Mouse (Mus musculus) myocyte (in vitro differentiated cells): ENCODE measurements around the gene Mrpl4.
"Not testable (repeated sequence)": the region's sequence is repeated elsewhere in the genome, so short reads cannot be mapped to it uniquely, and the experiment has no call there.

Experiments
- CEBPB ChIP-seq: IDR thresholded peaks from 2 replicates; pipeline ENCODE4 v1.6.1; 2011; ENCODE audit warnings: mild to moderate bottlenecking, moderate library complexity; ENCODE audit not compliant: poor library complexity, insufficient read depth, severe bottlenecking
- MYOD1 ChIP-seq, 3 experiments: IDR thresholded peaks; one replicate each; pipeline ENCODE4 v1.6.1; 2011; ENCODE audit warnings: control low read depth in 2 of 3, low read depth in 2 of 3, mild to moderate bottlenecking in 2 of 3, moderate library complexity in 1 of 3; ENCODE audit not compliant: insufficient read length in 2 of 3, control insufficient read depth in 1 of 3
- MYOG ChIP-seq, 3 experiments: IDR thresholded peaks; one replicate each; pipeline ENCODE4 v1.6.1; 2011; ENCODE audit warnings: control low read depth in 2 of 3, low read depth in 2 of 3, mild to moderate bottlenecking in 2 of 3; ENCODE audit not compliant: insufficient read length in 2 of 3, control insufficient read depth in 1 of 3, insufficient read depth in 1 of 3
- POLR2A ChIP-seq: IDR thresholded peaks from one replicate; pipeline ENCODE4 v1.6.1; 2011; ENCODE audit warnings: low read depth, mild to moderate bottlenecking, control low read depth, moderate library complexity; ENCODE audit not compliant: insufficient read length
- POLR2AphosphoS2 ChIP-seq: IDR thresholded peaks from one replicate; pipeline ENCODE4 v1.6.1; 2011; ENCODE audit warnings: low read depth, control low read depth; ENCODE audit not compliant: insufficient read length
- REST ChIP-seq: IDR thresholded peaks from one replicate; pipeline ENCODE4 v1.6.1; 2011; ENCODE audit warnings: mild to moderate bottlenecking, control low read depth, moderate library complexity; ENCODE audit not compliant: insufficient read depth, insufficient read length
- SRF ChIP-seq: IDR thresholded peaks from one replicate; pipeline ENCODE4 v1.6.1; 2011; ENCODE audit warnings: low read depth; ENCODE audit not compliant: control insufficient read depth, insufficient read length
- TCF12 ChIP-seq: IDR thresholded peaks from one replicate; pipeline ENCODE4 v1.6.1; 2011; ENCODE audit warnings: mild to moderate bottlenecking, control low read depth; ENCODE audit not compliant: poor library complexity, insufficient read depth, severe bottlenecking

- not testable (repeated sequence) for TF ChIP-seq POLR2A; POLR2AphosphoS2; REST; SRF; MYOG (IDR thresholded peaks at IDR 0.05; ENCODE audit: control insufficient read depth in 1 of 3, insufficient read depth in 1 of 3, insufficient read length in 2 of 3, low read depth in 2 of 3); CEBPB; TCF12; MYOD1 (IDR thresholded peaks at IDR 0.05; ENCODE audit: control insufficient read depth in 1 of 3, insufficient read length in 2 of 3, low read depth in 2 of 3)
Observed at GRCm38 (mm10) chr9:20998337-20998736, 4.2 kb upstream of the Mrpl4 start.
